Mouse (Mus musculus) thymus, adult 2 months (tissue): ENCODE measurements around the gene Prkci.

Experiments
- CTCF ChIP-seq: fragments of 200-500 bp; IDR thresholded peaks from 2 replicates; pipeline ENCODE4 v1.5.1; 2012; ENCODE audit warnings: mild to moderate bottlenecking, control low read depth, low read length, moderate library complexity, borderline replicate concordance; ENCODE audit not compliant: control insufficient read depth, poor library complexity, insufficient read depth; ENCODE audit errors: extremely low read depth
- POLR2A ChIP-seq: fragments of 200-500 bp; IDR thresholded peaks from 2 replicates; pipeline ENCODE4 v1.6.1; 2012; ENCODE audit warnings: mild to moderate bottlenecking, low read length, control low read depth, moderate library complexity; ENCODE audit not compliant: control insufficient read depth, poor library complexity, insufficient read depth; ENCODE audit errors: extremely low read depth

- TF ChIP-seq CTCF (no peak), POLR2A (no peak)
These were observed 20.3 kb downstream of the Prkci start for GRCm38 (mm10) chr3:31015682-31016443.
